Mouse (Mus musculus): ENCODE data around the gene Erf. TPM values are rescaled to one million over a fixed set of nuclear protein-coding genes. Genes with fewer than 3 reads are reported as not detected.

Gene Erf
- polyA plus RNA-seq, 1 experiment from 2014 or later, result 10.1 TPM

DNA sequence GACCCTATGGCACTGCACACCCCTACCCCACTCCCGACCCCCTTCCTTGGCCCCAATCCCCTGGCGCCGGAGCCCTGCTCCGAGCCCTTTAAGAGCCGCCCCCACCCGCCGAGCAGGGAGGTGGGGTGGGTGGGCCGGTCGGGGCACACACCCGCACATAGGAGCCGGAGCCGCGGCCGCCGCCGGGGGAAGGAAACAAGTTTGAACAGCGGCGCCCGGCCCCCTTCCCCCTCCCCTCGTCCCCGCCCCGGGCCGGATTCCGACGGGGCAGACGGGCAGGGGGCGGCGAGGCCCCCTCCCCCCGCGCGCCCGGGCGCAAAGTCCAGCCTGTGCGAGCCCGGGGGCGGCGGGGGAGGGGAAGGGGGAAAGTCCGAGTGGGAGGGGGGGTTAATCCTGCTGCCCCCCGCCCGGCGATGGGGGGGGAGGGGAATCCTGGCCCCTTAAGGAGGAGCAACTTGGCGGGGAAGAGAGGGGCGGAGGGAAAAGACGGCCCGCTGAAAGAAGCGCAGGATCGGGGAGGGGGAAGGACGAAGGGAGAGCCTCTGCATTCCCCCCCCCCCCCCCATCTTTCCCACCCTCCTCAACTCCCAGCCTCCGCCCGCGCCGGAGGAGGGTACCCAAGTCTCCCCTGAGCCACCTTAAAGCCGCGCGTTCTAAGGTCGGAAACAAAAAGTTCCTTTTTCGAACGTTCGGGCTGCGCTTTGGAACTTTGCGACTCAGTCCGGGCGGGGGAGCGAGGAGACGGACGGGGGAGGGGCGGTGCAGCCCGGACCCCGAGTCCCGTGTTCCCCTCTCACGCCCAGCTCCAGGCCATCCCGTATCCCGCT lies 1.0 kb downstream of the Erf start:
- Histone ChIP-seq H3K4me3 (peak overlapping the region; percentile 98), H3K27me3 (ENCODE audit: poor library complexity, severe bottlenecking) (no peaks in the 10 kb centered on the region), H3K4me1 (peaks cover 61% of the 10 kb centered on the region), H3K9me3 (no peaks in the 10 kb centered on the region), H3K36me3 (replicated peaks) (peaks cover 31% of the 10 kb centered on the region), H3K27ac (peak overlapping the region; percentile 98)
- peak; percentile 82 for DNase-seq (ENCODE audit: extremely low spot score, low spot score)
- WGBS, result under 1% methylated on average over 62 of the region's 73 CpGs

- no peak for DNase-seq (ENCODE audit: extremely low spot score, low spot score)
- H3K36me3 ChIP-seq (replicated peaks), result peaks cover 38% of the 10 kb centered on the region
- peaks cover 62% of the 10 kb centered on the region for H3K4me1 ChIP-seq
- H3K27me3 ChIP-seq (ENCODE audit: poor library complexity, severe bottlenecking), result no peaks in the 10 kb centered on the region
- under 1% methylated on average over 25 of the region's 25 CpGs for WGBS
- H3K4me3 ChIP-seq, result peak overlapping the region; percentile 98
- H3K27ac ChIP-seq, result peak overlapping the region; percentile 98
- H3K9me3 ChIP-seq, result no peaks in the 10 kb centered on the region
Observed at GRCm38 (mm10) chr7:25248846-25249313, 1.7 kb downstream of the Erf start.

DNA sequence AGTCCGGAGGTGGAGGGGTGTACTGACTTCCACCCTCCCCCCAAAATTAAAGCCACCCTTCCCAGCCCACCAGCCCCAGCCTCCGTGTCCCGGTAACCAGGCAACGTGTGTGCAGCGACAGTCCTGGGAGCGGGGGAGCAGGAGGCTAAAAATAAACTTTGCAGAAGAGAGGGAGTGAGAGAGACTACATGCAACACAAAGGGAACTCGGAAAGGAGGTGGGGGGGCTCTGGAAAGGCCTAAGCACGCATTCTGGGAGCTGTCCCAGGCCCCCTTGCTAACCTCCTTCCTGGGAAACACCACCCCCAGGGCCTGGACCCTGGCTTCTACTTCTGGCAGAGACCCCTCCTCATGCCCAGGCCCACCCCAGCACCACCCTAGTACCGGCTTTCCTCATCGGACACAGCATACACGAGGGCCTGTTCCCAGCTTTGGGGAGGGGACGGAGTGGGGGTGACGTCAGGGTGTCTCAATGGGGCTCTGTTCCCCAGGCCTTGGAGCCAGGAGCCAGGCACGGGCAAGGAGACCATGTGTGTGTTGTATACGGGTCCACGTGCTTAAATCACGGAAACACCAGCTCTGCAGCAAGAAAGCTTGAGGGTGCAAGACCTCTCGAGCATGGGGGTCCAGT lies 2.4 kb downstream of the Erf start:
- Histone ChIP-seq H3K9me3 (no peaks in the 10 kb centered on the region), H3K27me3 (ENCODE audit: poor library complexity, severe bottlenecking) (no peaks in the 10 kb centered on the region), H3K27ac (peak overlapping the region; percentile 98), H3K4me1 (peaks cover 62% of the 10 kb centered on the region), H3K4me3 (peak overlapping the region; percentile 98), H3K36me3 (replicated peaks) (peaks cover 45% of the 10 kb centered on the region)
- peak; percentile 55 for DNase-seq (ENCODE audit: extremely low spot score, low spot score)
- WGBS, result 1% methylated on average over 18 of the region's 18 CpGs

DNA sequence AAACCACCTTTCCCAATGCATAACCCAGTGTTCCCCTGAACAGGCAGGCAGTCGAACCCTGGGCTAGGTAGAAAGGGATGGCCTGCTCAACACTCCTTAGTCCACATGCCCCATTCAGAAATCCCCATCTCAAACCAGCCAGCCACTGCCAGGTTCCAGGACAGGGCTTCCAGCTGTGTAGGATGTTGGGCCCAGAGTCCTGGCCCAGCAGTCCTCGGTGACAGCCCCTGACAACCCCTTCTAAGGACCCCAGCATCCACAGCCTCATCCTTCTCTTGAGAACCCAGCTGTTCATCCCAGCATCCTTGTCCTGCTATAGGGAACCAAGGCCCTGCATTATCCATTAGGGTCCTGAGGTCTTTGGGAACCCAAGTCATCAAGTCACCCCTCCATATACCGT lies 3.1 kb downstream of the Erf start:
- peak overlapping the region; percentile 98 for H3K27ac ChIP-seq
- WGBS, result 36% methylated on average over 3 of the region's 3 CpGs
- H3K36me3 ChIP-seq (replicated peaks), result peaks cover 52% of the 10 kb centered on the region
- DNase-seq (ENCODE audit: extremely low spot score, low spot score), result no peak
- H3K9me3 ChIP-seq, result no peaks in the 10 kb centered on the region
- peaks cover 62% of the 10 kb centered on the region for H3K4me1 ChIP-seq
- peak overlapping the region; percentile 98 for H3K4me3 ChIP-seq
- no peaks in the 10 kb centered on the region for H3K27me3 ChIP-seq (ENCODE audit: poor library complexity, severe bottlenecking)

DNA sequence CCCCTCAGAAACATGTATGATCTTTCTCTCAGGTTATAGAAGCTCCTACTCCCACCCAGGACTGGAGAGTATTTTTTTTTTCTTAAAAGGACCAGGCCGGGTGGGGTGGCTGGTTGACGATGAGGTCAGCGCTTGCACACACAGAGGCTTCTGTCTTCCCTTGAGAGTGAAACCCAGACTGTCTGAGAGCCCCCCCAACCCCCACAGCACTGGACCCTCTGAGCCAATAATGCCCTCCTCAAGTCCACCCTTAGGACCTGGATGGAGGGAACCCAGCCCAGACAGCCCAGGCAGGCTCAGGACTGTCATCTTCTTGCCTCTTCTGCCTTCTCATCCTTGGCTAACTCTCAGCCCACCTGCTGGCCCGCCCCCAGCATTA lies 3.8 kb downstream of the Erf start:
- Histone ChIP-seq H3K27ac (peak overlapping the region; percentile 98), H3K36me3 (replicated peaks) (peaks cover 58% of the 10 kb centered on the region), H3K4me3 (peak overlapping the region; percentile 98), H3K27me3 (ENCODE audit: poor library complexity, severe bottlenecking) (no peaks in the 10 kb centered on the region), H3K9me3 (no peaks in the 10 kb centered on the region), H3K4me1 (peaks cover 57% of the 10 kb centered on the region)
- WGBS, result 81% methylated on average over 4 of the region's 4 CpGs
- no peak for DNase-seq (ENCODE audit: extremely low spot score, low spot score)

DNA sequence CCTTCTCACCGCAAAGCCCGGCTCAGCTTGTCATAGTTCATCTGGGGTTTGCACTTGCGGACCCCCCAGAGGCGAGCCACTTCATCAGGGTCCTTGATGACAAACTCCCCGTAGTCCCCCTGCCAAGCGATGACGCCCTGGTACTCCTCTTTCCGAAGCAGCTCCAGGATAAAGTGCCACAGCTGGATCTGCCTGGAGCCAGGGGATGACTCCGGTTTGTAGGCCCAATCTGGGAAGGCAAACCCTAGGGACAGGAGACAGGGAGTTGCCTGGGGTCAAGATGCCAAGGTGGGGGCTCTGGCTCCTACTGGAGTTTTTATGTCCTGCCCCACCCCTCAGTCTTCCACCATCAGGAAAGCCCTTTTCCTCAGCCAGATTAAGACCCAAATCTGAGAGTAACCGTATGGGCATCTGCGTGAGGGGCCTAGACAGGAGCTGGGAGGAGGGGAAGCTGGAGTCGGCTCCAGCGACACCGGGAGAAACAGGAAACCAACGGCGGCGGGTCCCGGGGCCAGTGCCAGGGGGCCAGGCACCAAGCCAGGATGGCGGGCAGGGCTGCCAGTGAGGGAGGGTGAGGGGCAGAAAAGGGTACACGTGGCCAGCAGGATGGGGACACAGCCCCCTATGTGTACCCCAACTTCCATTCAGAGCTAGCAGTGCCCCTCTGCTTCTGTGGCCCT lies 4.3 kb downstream of the Erf start:
- peak overlapping the region; percentile 98 for H3K27ac ChIP-seq
- no peak for DNase-seq (ENCODE audit: extremely low spot score, low spot score)
- H3K9me3 ChIP-seq, result no peaks in the 10 kb centered on the region
- peaks cover 56% of the 10 kb centered on the region for H3K4me1 ChIP-seq
- H3K27me3 ChIP-seq (ENCODE audit: poor library complexity, severe bottlenecking), result no peaks in the 10 kb centered on the region
- WGBS, result 84% methylated on average over 20 of the region's 20 CpGs
- H3K4me3 ChIP-seq, result peak overlapping the region; percentile 98
- peaks cover 64% of the 10 kb centered on the region for H3K36me3 ChIP-seq (replicated peaks)

- peak overlapping the region; percentile 16 for H3K4me3 ChIP-seq
- no peak overlapping the region for H3K27ac ChIP-seq
- H3K36me3 ChIP-seq (replicated peaks), result peaks cover 72% of the 10 kb centered on the region
- H3K4me1 ChIP-seq, result peaks cover 59% of the 10 kb centered on the region
- no peaks in the 10 kb centered on the region for H3K27me3 ChIP-seq (ENCODE audit: poor library complexity, severe bottlenecking)
- no peaks in the 10 kb centered on the region for H3K9me3 ChIP-seq
- 92% methylated on average over 30 of the region's 30 CpGs for WGBS
- no peak for DNase-seq (ENCODE audit: extremely low spot score, low spot score)
Observed at GRCm38 (mm10) chr7:25244562-25245369, 5.8 kb downstream of the Erf start.

- WGBS, result 94% methylated on average over 4 of the region's 4 CpGs
Observed at GRCm38 (mm10) chr7:25243361-25243760, 7.2 kb downstream of the Erf start.

GRCm38 (mm10) chr7:25241062-25241461 lies 9.5 kb downstream of the Erf start:
- 33% methylated on average over 2 of the region's 2 CpGs for WGBS
- Histone ChIP-seq H3K9me3 (no peaks in the 10 kb centered on the region), H3K27ac (0 out of 2 replicates have a peak overlapping the region, but pooled peaks have one; percentile 20), H3K4me3 (peak overlapping the region; percentile 4; the same call in 1 of the 2 replicates), H3K4me1 (peaks cover 50% of the 10 kb centered on the region), H3K36me3 (replicated peaks) (peaks cover 56% of the 10 kb centered on the region), H3K27me3 (ENCODE audit: poor library complexity, severe bottlenecking) (no peaks in the 10 kb centered on the region)
- peak; percentile 42 for DNase-seq (ENCODE audit: extremely low spot score, low spot score)

More at GRCm38 (mm10) chr7:25243361-25243760, 7.2 kb downstream of the Erf start:
- no peak overlapping the region for H3K4me3 ChIP-seq
- peaks cover 72% of the 10 kb centered on the region for H3K36me3 ChIP-seq (replicated peaks)
- no peak overlapping the region for H3K27ac ChIP-seq
- DNase-seq (ENCODE audit: extremely low spot score, low spot score), result no peak
- no peaks in the 10 kb centered on the region for H3K9me3 ChIP-seq
- H3K4me1 ChIP-seq, result peaks cover 63% of the 10 kb centered on the region
- H3K27me3 ChIP-seq (ENCODE audit: poor library complexity, severe bottlenecking), result no peaks in the 10 kb centered on the region

GRCm38 (mm10) chr7:25240631-25241030 lies 9.9 kb downstream of the Erf start:
- Histone ChIP-seq H3K4me3 (no peak overlapping the region), H3K4me1 (peaks cover 50% of the 10 kb centered on the region), H3K27me3 (ENCODE audit: poor library complexity, severe bottlenecking) (no peaks in the 10 kb centered on the region), H3K27ac (no peak overlapping the region), H3K36me3 (replicated peaks) (peaks cover 53% of the 10 kb centered on the region), H3K9me3 (no peaks in the 10 kb centered on the region)
- no peak for DNase-seq (ENCODE audit: extremely low spot score, low spot score)
- WGBS, result 73% methylated on average over 7 of the region's 7 CpGs

- Histone ChIP-seq H3K4me3 (peak overlapping the region; percentile 96), H3K27ac (peak overlapping the region; percentile 96), H3K9me3 (no peaks in the 10 kb centered on the region), H3K36me3 (replicated peaks) (peaks cover 53% of the 10 kb centered on the region), H3K4me1 (peaks cover 47% of the 10 kb centered on the region), H3K27me3 (ENCODE audit: poor library complexity, severe bottlenecking) (no peaks in the 10 kb centered on the region)
- DNase-seq (ENCODE audit: extremely low spot score, low spot score), result peak; percentile 79
- 5% methylated on average over 30 of the region's 30 CpGs for WGBS
Observed at GRCm38 (mm10) chr7:25238829-25239623, 11.5 kb downstream of the Erf start.
